Mouse (Mus musculus) hindbrain, embryonic 14.5 days (tissue): Measurements from ENCODE around the gene Gm3043. TPM values are rescaled to one million over a fixed set of nuclear protein-coding genes. Genes with fewer than 3 reads are reported as not detected.
"Not testable (repeated sequence)": the region's sequence is repeated elsewhere in the genome, so short reads cannot be mapped to it uniquely, and the experiment has no call there.

Source experiments
- ATAC-seq: fragments of 200-750 bp; cut with Nextera tagmentation; 2 replicates; pipeline ENCODE4 v1.8.0; 2017; ENCODE audit warnings: moderate number of reproducible peaks, mild to moderate bottlenecking, moderate TSS enrichment, moderate library complexity; ENCODE audit not compliant: low FRiP score
- DNase-seq: peaks from one replicate; pipeline ENCODE4 v3.0.0-alpha.2; 2015; ENCODE audit warnings: low spot score
- H3K27ac ChIP-seq: fragments of 300-500 bp; sonication (generic); 2 replicates; pipeline ENCODE4 v1.5.1; 2014; ENCODE audit warnings: mild to moderate bottlenecking, moderate library complexity
- H3K27me3 ChIP-seq: fragments of 300-500 bp; sonication (generic); 2 replicates; pipeline ENCODE4 v1.6.1; 2014; ENCODE audit warnings: mild to moderate bottlenecking, low read length, mixed read lengths; ENCODE audit not compliant: control insufficient read depth, insufficient read depth
- H3K36me3 ChIP-seq: fragments of 300-500 bp; sonication (generic); replicated peaks from 2 replicates; pipeline ENCODE4 v1.6.1; 2014; ENCODE audit not compliant: control insufficient read depth, insufficient read depth
- H3K4me1 ChIP-seq: fragments of 300-500 bp; sonication (generic); replicated peaks from 2 replicates; pipeline ENCODE4 v1.6.1; 2014; ENCODE audit warnings: antibody characterized with exemption, low read length, mixed read lengths; ENCODE audit not compliant: control insufficient read depth, insufficient read depth
- H3K4me2 ChIP-seq: fragments of 300-500 bp; sonication (generic); replicated peaks from 2 replicates; pipeline ENCODE4 v1.6.1; 2014; ENCODE audit warnings: mild to moderate bottlenecking, moderate library complexity
- H3K4me3 ChIP-seq: fragments of 300-500 bp; sonication (generic); replicated peaks from 2 replicates; pipeline ENCODE4 v1.5.1; 2014; ENCODE audit warnings: mild to moderate bottlenecking, low read length
- H3K9ac ChIP-seq: fragments of 300-500 bp; sonication (generic); 2 replicates; pipeline ENCODE4 v1.6.1; 2014
- H3K9me3 ChIP-seq: fragments of 300-500 bp; sonication (generic); 2 replicates; pipeline ENCODE4 v1.6.1; 2016; ENCODE audit warnings: low read length; ENCODE audit not compliant: control insufficient read depth
- WGBS: fragments of 180-500 bp; shearing (Covaris S2); extraction: QIAGEN DNeasy Blood & Tissue Kit; methylation state at CpG from one replicate; pipeline ENCODE4 v1.1.7; 2014; 5-methylcytosine and 5-hydroxymethylcytosine counted together
- polyA plus RNA-seq: library from polyadenylated mRNA; unstranded; fragments of >200 nt; fragmentation: Nextera tagmentation; extraction: Ambion mirVana; gene quantifications from 2 replicates; pipeline ENCODE4 v1.2.1, GENCODE M21; 2014

The Gm3043 gene
- polyA plus RNA-seq, result 0.27 TPM in 1 of 2 replicates, not detected in the other

GRCm38 (mm10) chr14:3688483-3688882, at the start of gene Gm3043:
Gene Gm3043 (plus strand): TSS chr14:3688783.
- ATAC-seq, H3K27me3 ChIP-seq, H3K9ac ChIP-seq, DNase-seq, H3K4me3 ChIP-seq, H3K4me1 ChIP-seq, H3K27ac ChIP-seq, H3K4me2 ChIP-seq, H3K36me3 ChIP-seq, H3K9me3 ChIP-seq: not testable (repeated sequence)
- WGBS, result no CpG with 5 or more reads among the region's 3 CpGs

GRCm38 (mm10) chr14:3651730-3652129, 36.9 kb upstream of the Gm3043 start, which contains the start of gene Gm3020:
Gene Gm3020 (plus strand): TSS chr14:3652030.
- not testable (repeated sequence) for H3K36me3 ChIP-seq, DNase-seq, H3K9ac ChIP-seq, H3K4me3 ChIP-seq, ATAC-seq, H3K4me2 ChIP-seq, H3K27ac ChIP-seq, H3K27me3 ChIP-seq, H3K4me1 ChIP-seq, H3K9me3 ChIP-seq
- no CpG with 5 or more reads among the region's 32 CpGs for WGBS

Other genes starting within 250 kb of the Gm3043 start
- not detected in 2 replicates for gene Gm10408, start 239.4 kb upstream of the Gm3043 start, polyA plus RNA-seq
- not detected in 2 replicates for gene Gm3012, start 54.3 kb upstream of the Gm3043 start, polyA plus RNA-seq
- gene Gm3020, start 36.8 kb upstream of the Gm3043 start, polyA plus RNA-seq, result 21.5 and 21.7 TPM in 2 replicates
- 4.8 and 5.3 TPM in 2 replicates for gene Gm3002, start 121.3 kb downstream of the Gm3043 start, polyA plus RNA-seq
- gene Gm3033, start 157.5 kb downstream of the Gm3043 start, polyA plus RNA-seq, result not detected in 2 replicates
- 0.23 TPM in 1 of 2 replicates, not detected in the other for gene Gm2916, start 195.4 kb downstream of the Gm3043 start, polyA plus RNA-seq
- not detected in 2 replicates for gene Gm3029, start 243.0 kb downstream of the Gm3043 start, polyA plus RNA-seq